Mouse (Mus musculus): ENCODE results near the gene Plcxd2.

- TF ChIP-seq CTCF (IDR thresholded peaks at IDR 0.05; ENCODE audit: borderline replicate concordance, insufficient read depth, low read length) (no peak), POLR2A (IDR thresholded peaks at IDR 0.05; ENCODE audit: low read depth, low read length) (no peak)
Measured at GRCm38 (mm10) chr16:45945649-45946048, 64.4 kb downstream of the Plcxd2 start.

Measured in embryonic fibroblast, embryonic 13.5 days (primary cell).